Mouse (Mus musculus) E14TG2a.4 (cell line): ENCODE data around the gene Prss35.

ENCODE experiments used
- H3K27me3 ChIP-seq: 2 replicates; pipeline ENCODE4 v1.6.1; 2014; ENCODE audit warnings: low read length, control low read depth; ENCODE audit not compliant: insufficient read depth
- H3K36me3 ChIP-seq: 2 replicates; pipeline ENCODE4 v1.6.1; 2014; ENCODE audit warnings: low read length, control low read depth; ENCODE audit not compliant: insufficient read depth
- H3K4me1 ChIP-seq: replicated peaks from 2 replicates; pipeline ENCODE4 v1.6.1; 2014; ENCODE audit warnings: low read depth, low read length, control low read depth
- H3K4me3 ChIP-seq: replicated peaks from 2 replicates; pipeline ENCODE4 v1.5.1; 2014; ENCODE audit warnings: mild to moderate bottlenecking, low read length
- H3K9me3 ChIP-seq: 2 replicates; pipeline ENCODE4 v1.6.1; 2014; ENCODE audit warnings: low read length, control low read depth
- CTCF ChIP-seq: conservative IDR thresholded peaks from 2 replicates; pipeline ENCODE4 v1.5.1; 2014; ENCODE audit warnings: low read length
- NANOG ChIP-seq: IDR thresholded peaks from 2 replicates; pipeline ENCODE4 v1.6.1; 2014; ENCODE audit warnings: borderline replicate concordance, low read length, mixed read lengths
- POU5F1 ChIP-seq: IDR thresholded peaks from 2 replicates; pipeline ENCODE4 v1.6.1; 2014; ENCODE audit warnings: low read length, borderline replicate concordance

Gene Prss35

DNA sequence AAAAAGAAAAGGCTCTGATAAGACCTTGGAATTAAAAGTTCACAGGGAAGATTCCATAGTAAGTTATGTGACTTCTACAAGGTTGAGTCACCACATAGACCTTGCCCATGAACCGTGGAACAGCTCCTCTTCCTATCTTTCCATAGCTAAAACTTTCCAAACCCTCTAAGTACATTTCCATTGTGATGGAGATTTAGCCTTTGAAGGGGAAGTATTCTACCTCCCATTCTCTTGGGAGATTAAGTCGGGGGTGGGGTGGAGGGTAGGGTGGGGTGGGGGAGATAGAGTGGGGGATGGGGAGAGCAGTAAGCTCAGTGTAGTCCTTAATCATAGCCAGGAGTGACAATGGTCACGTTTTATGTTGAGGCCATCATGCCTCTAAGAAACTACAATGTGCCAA is 3.5 kb upstream of the Prss35 start:
- Histone ChIP-seq H3K4me1 (peaks cover 55% of the 10 kb centered on the region), H3K9me3 (no peaks in the 10 kb centered on the region), H3K27me3 (no peaks in the 10 kb centered on the region), H3K4me3 (peak overlapping the region; percentile 1; the same call in 1 of the 2 replicates), H3K36me3 (no peaks in the 10 kb centered on the region)
- TF ChIP-seq POU5F1: no peak
- no peak for TF ChIP-seq NANOG
- TF ChIP-seq CTCF: no peak

DNA sequence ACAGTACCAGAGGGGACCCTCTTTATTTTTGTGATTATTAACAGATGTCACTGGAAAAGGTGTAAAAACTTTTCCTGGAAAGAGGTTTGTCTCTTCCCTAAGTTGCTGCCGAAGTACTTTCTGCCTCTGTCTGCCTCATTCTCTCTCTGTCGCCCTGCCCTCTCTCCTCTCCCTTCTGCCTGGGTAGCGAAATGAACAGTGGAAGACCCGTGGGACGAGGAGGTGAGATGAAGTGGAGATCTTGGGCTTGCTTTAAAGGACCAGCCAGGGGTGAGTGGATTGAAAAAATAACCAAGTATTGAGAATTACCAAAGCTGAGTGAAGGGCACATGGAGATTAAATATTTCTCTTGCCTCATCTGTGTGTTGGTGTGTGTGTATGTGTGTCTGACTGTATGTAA is 592 bp downstream of the Prss35 start:
- peaks cover 45% of the 10 kb centered on the region for H3K4me1 ChIP-seq
- no peaks in the 10 kb centered on the region for H3K9me3 ChIP-seq
- no peak for TF ChIP-seq CTCF
- TF ChIP-seq POU5F1: no peak
- no peak for TF ChIP-seq NANOG
- peak overlapping the region; percentile 78 for H3K4me3 ChIP-seq
- no peaks in the 10 kb centered on the region for H3K36me3 ChIP-seq
- no peaks in the 10 kb centered on the region for H3K27me3 ChIP-seq

DNA sequence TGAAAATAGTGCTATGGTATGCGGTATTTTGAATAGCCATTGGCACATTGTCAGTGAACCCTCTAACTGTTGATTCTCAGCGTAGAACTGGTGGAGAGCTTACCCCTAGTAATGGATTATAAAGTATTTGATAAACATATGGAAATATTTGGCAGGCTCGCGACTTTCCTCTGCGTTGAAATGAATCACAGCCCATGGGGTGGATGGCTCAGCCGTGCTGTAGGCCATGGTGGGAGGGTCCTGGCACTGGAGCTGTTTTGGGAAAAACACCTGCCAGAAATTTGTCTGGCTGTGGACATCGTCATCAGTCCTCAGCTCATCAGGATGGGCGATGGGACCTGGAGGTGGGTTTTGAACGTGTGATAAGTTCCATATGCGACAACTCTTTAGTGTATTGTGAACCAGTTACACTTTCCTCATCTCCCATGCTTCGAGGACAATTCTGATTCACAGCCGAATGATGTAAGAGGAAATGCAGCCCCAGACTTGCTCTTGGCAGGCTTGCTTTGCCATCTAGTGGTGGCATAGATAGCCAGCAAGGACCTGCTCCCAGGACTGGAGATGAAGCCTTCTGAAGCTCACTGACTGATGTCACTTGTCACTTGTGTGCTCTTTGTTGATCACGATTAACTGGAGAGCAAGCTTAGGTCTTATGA is 2.6 kb downstream of the Prss35 start:
- no peaks in the 10 kb centered on the region for H3K9me3 ChIP-seq
- H3K36me3 ChIP-seq: no peaks in the 10 kb centered on the region
- H3K27me3 ChIP-seq: no peaks in the 10 kb centered on the region
- TF ChIP-seq NANOG: no peak
- no peak for TF ChIP-seq POU5F1
- peak; percentile 52 for TF ChIP-seq CTCF
- H3K4me3 ChIP-seq: no peak overlapping the region
- peaks cover 29% of the 10 kb centered on the region for H3K4me1 ChIP-seq

DNA sequence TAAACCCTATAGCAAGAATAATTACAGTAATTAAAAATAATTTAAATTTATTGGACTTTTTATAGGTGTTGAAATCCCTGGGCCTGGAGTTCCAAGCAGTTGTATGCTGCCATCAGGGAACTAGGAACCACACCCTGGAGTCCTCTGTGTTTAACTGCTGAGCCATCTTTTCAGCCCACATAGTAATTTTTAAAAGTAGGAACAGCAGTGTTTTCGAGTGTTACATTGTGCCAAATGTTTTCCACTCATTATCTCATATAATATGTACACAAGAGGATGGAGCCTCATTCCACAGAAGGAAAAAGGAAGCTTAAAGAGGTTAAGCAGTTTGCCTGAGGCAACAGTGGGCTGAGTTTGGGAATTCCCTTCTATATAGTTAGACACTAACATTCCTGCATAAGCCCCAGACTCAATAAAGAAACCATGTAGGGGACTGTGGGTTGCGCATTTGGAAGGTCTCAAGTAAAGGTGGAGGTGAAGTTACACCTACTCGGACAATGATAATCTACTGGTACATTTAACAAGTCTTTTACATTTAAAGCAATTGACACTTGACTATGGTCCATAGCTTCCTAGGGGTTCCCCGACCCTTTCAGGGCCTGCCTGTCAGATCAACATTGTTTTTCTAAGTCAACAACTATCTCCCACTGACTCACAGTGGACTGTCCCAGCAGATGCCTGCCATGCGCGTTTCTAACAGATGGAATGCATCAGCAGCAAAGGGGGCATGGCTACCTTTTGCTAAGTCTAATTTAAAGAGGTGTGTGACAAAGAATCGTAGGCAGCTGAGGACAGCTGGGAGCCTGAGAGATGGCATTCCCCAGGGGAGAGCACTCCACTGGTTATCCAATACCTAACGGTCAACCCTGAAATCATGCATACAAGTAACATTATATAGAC is 19.3 kb downstream of the Prss35 start:
- Histone ChIP-seq H3K4me1 (peaks cover 18% of the 10 kb centered on the region), H3K36me3 (no peaks in the 10 kb centered on the region), H3K9me3 (peaks cover 8% of the 10 kb centered on the region), H3K4me3 (no peak overlapping the region), H3K27me3 (no peaks in the 10 kb centered on the region)
- no peak for TF ChIP-seq CTCF
- TF ChIP-seq POU5F1: no peak
- TF ChIP-seq NANOG: no peak

DNA sequence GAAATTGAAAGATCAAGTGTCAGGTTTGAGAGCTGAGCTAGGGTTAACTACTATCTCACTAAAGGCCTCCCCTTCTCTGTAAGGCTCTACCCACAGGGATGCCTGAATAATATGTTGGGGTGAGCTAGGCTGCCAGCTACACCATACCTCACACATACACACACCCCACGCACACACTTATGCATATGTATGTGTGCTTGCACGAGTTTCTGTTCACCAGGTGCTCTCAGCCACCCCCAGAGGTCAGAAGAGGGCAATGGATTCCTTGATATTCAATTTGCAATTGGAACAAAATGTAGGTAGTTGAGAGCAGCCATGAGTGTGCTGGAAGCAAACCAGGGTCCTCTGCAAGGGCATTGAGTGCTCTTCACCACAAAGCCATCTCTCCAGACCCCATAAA is 20.6 kb downstream of the Prss35 start:
- Histone ChIP-seq H3K27me3 (no peaks in the 10 kb centered on the region), H3K4me3 (no peak overlapping the region), H3K9me3 (0 out of 2 replicates have a peak, but pooled peaks cover 3% of the 10 kb centered on the region), H3K36me3 (no peaks in the 10 kb centered on the region), H3K4me1 (peaks cover 18% of the 10 kb centered on the region)
- TF ChIP-seq POU5F1: no peak
- TF ChIP-seq CTCF: no peak
- no peak for TF ChIP-seq NANOG

DNA sequence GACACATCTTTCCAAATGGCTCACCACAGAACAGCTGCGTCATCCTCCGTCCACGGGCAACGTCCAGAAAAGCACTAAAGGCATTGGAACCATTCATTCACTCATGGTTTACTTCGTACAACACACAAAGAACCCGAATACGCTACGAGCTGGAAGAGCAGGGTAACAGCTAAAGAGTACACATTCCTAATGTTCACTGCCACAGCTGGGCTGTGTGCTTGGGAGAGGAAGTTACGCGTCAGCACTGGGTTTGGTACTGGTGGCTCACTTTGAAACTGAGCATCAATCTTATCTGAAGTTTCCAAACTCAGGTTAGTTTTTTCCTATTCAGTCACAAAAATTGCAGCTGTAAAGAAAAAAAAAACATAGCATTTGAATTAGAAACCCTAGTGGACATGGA is 23.5 kb downstream of the Prss35 start:
- peaks cover 17% of the 10 kb centered on the region for H3K4me1 ChIP-seq
- TF ChIP-seq CTCF: no peak
- TF ChIP-seq POU5F1: no peak
- no peak for TF ChIP-seq NANOG

GRCm38 (mm10) chr9:86772897-86773296 is 29.4 kb downstream of the Prss35 start:
- no peaks in the 10 kb centered on the region for H3K36me3 ChIP-seq
- H3K9me3 ChIP-seq: no peaks in the 10 kb centered on the region
- no peaks in the 10 kb centered on the region for H3K4me1 ChIP-seq
- H3K4me3 ChIP-seq: no peak overlapping the region
- no peak for TF ChIP-seq POU5F1
- no peak for TF ChIP-seq NANOG
- TF ChIP-seq CTCF: no peak
- no peaks in the 10 kb centered on the region for H3K27me3 ChIP-seq

More for the DNA sequence above, 23.5 kb downstream of the Prss35 start:
- H3K27me3 ChIP-seq: no peaks in the 10 kb centered on the region
- H3K4me3 ChIP-seq: no peak overlapping the region
- no peaks in the 10 kb centered on the region for H3K9me3 ChIP-seq
- H3K36me3 ChIP-seq: no peaks in the 10 kb centered on the region

- Histone ChIP-seq H3K4me1 (no peaks in the 10 kb centered on the region), H3K4me3 (no peak overlapping the region), H3K9me3 (no peaks in the 10 kb centered on the region), H3K36me3 (no peaks in the 10 kb centered on the region), H3K27me3 (no peaks in the 10 kb centered on the region)
- TF ChIP-seq POU5F1 (no peak), CTCF (no peak), NANOG (no peak)
Observed at GRCm38 (mm10) chr9:86773996-86774395, 30.5 kb downstream of the Prss35 start.

DNA sequence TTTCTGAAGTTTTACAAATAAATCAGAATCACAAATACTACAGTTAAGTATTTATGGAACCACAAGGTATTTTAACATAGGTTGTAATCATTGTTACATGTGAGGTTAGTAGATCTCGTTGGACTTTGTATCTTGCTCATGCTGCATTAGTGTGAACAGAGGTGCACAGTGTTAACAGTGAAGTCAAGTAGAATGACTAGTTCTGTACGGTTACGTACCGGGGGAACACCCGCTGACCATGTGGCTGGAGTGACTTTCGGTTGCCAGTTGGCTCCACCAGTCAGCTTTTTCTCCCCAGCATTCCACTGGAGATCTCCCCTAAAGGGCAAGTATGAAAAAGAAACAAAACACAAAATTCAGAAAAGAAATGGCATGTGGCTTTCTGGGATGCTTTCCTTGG is 31.9 kb downstream of the Prss35 start:
- Histone ChIP-seq H3K9me3 (no peaks in the 10 kb centered on the region), H3K27me3 (no peaks in the 10 kb centered on the region), H3K36me3 (no peaks in the 10 kb centered on the region), H3K4me1 (no peaks in the 10 kb centered on the region), H3K4me3 (no peak overlapping the region)
- TF ChIP-seq CTCF (no peak), NANOG (no peak), POU5F1 (no peak)
